Mouse (Mus musculus) heart, embryonic 13.5 days (tissue): ENCODE measurements at regions not wholly inside any gene's neighbourhood (a gene's known extent, or its start where the extent isn't known, plus 50 kb on each side); places are given as distances from the start of the nearest gene placed in this dataset.

Experiments used
- ATAC-seq: fragments of 200-750 bp; cut with Nextera tagmentation; 2 replicates; pipeline ENCODE4 v1.8.0; 2017; ENCODE audit warnings: moderate TSS enrichment; ENCODE audit not compliant: insufficient number of reproducible peaks, low FRiP score, low TSS enrichment; ENCODE audit errors: extremely low read depth
- H3K27ac ChIP-seq: fragments of 300-500 bp; sonication (generic); replicated peaks from 2 replicates; pipeline ENCODE4 v1.5.1; 2015; ENCODE audit warnings: moderate library complexity, mild to moderate bottlenecking, inconsistent platforms
- H3K27me3 ChIP-seq: fragments of 300-500 bp; sonication (generic); replicated peaks from 2 replicates; pipeline ENCODE4 v1.6.1; 2015; ENCODE audit warnings: mild to moderate bottlenecking, inconsistent platforms
- H3K36me3 ChIP-seq: fragments of 300-500 bp; sonication (generic); 2 replicates; pipeline ENCODE4 v1.6.1; 2015; ENCODE audit warnings: mild to moderate bottlenecking, inconsistent platforms
- H3K4me1 ChIP-seq: fragments of 300-500 bp; sonication (generic); 2 replicates; pipeline ENCODE4 v1.6.1; 2015; ENCODE audit warnings: inconsistent platforms
- H3K4me2 ChIP-seq: fragments of 300-500 bp; sonication (generic); 2 replicates; pipeline ENCODE4 v1.6.1; 2015; ENCODE audit warnings: inconsistent platforms, mild to moderate bottlenecking, moderate library complexity
- H3K4me3 ChIP-seq: fragments of 300-500 bp; sonication (generic); 2 replicates; pipeline ENCODE4 v1.5.1; 2015; ENCODE audit warnings: moderate library complexity, mild to moderate bottlenecking, inconsistent platforms
- H3K9ac ChIP-seq: fragments of 300-500 bp; sonication (generic); 2 replicates; pipeline ENCODE4 v1.6.1; 2015; ENCODE audit warnings: inconsistent platforms, mild to moderate bottlenecking, moderate library complexity
- H3K9me3 ChIP-seq: fragments of 300-500 bp; sonication (generic); 2 replicates; pipeline ENCODE4 v1.6.1; 2016; ENCODE audit warnings: inconsistent platforms
- WGBS: fragments of 180-500 bp; shearing (Covaris S2); methylation state at CpG from one replicate; pipeline ENCODE4 v1.1.7; 2015; ENCODE audit warnings: mixed read lengths; 5-methylcytosine and 5-hydroxymethylcytosine counted together

- Histone ChIP-seq H3K9me3 (0 out of 2 replicates have a peak, but pooled peaks cover 4% of the 10 kb centered on the region), H3K27ac (no peak overlapping the region), H3K36me3 (no peaks in the 10 kb centered on the region), H3K4me3 (no peak overlapping the region), H3K4me1 (peaks cover 15% of the 10 kb centered on the region), H3K27me3 (no peaks in the 10 kb centered on the region), H3K9ac (no peak overlapping the region), H3K4me2 (no peak overlapping the region)
- no peak for ATAC-seq
- WGBS = 82% methylated on average over 10 of the region's 10 CpGs
These were observed 89.0 kb downstream of the Dyrk2 start for GRCm38 (mm10) chr10:118780831-118781569.

GRCm38 (mm10) chr10:118781811-118782232 is 88.2 kb downstream of the Dyrk2 start:
- H3K27me3 ChIP-seq = no peaks in the 10 kb centered on the region
- ATAC-seq = no peak; the same call in 1 of the 2 replicates
- peaks cover 23% of the 10 kb centered on the region for H3K4me1 ChIP-seq
- H3K27ac ChIP-seq = peak overlapping the region; percentile 36; the same call in 1 of the 2 replicates
- WGBS = 54% methylated on average over 10 of the region's 10 CpGs
- 0 out of 2 replicates have a peak, but pooled peaks cover 4% of the 10 kb centered on the region for H3K9me3 ChIP-seq
- H3K4me2 ChIP-seq = no peak overlapping the region
- H3K4me3 ChIP-seq = no peak overlapping the region
- H3K36me3 ChIP-seq = no peaks in the 10 kb centered on the region
- H3K9ac ChIP-seq = no peak overlapping the region

GRCm38 (mm10) chr10:118782646-118783045 is 87.4 kb downstream of the Dyrk2 start:
- WGBS = 51% methylated on average over 6 of the region's 6 CpGs
- no peak overlapping the region for H3K9ac ChIP-seq
- ATAC-seq = no peak
- no peak overlapping the region for H3K27ac ChIP-seq
- no peaks in the 10 kb centered on the region for H3K36me3 ChIP-seq
- 0 out of 2 replicates have a peak, but pooled peaks cover 4% of the 10 kb centered on the region for H3K9me3 ChIP-seq
- no peaks in the 10 kb centered on the region for H3K27me3 ChIP-seq
- no peak overlapping the region for H3K4me3 ChIP-seq
- H3K4me2 ChIP-seq = no peak overlapping the region
- H3K4me1 ChIP-seq = peaks cover 23% of the 10 kb centered on the region

GRCm38 (mm10) chr10:118787280-118787690 is 82.7 kb downstream of the Dyrk2 start:
- Histone ChIP-seq H3K4me3 (no peak overlapping the region), H3K9me3 (no peaks in the 10 kb centered on the region), H3K27me3 (no peaks in the 10 kb centered on the region), H3K9ac (no peak overlapping the region), H3K36me3 (no peaks in the 10 kb centered on the region), H3K27ac (no peak overlapping the region), H3K4me1 (peaks cover 22% of the 10 kb centered on the region), H3K4me2 (no peak overlapping the region)
- 89% methylated on average over 8 of the region's 8 CpGs for WGBS
- ATAC-seq = no peak; the same call in 1 of the 2 replicates

- H3K4me1 ChIP-seq = peaks cover 27% of the 10 kb centered on the region
- no peak overlapping the region for H3K9ac ChIP-seq
- peak overlapping the region; percentile 36; the same call in 1 of the 2 replicates for H3K27ac ChIP-seq
- ATAC-seq = 0 out of 2 replicates have a peak, but pooled peaks have one; percentile 25
- H3K4me3 ChIP-seq = no peak overlapping the region
- no peaks in the 10 kb centered on the region for H3K9me3 ChIP-seq
- no peaks in the 10 kb centered on the region for H3K36me3 ChIP-seq
- no peaks in the 10 kb centered on the region for H3K27me3 ChIP-seq
- no peak overlapping the region for H3K4me2 ChIP-seq
- 54% methylated on average over 15 of the region's 15 CpGs for WGBS
These were observed 77.5 kb downstream of the Dyrk2 start for GRCm38 (mm10) chr10:118792352-118793100.

- no peak for ATAC-seq
- Histone ChIP-seq H3K4me1 (peaks cover 29% of the 10 kb centered on the region), H3K27ac (no peak overlapping the region), H3K27me3 (no peaks in the 10 kb centered on the region), H3K9me3 (no peaks in the 10 kb centered on the region), H3K9ac (no peak overlapping the region), H3K4me3 (no peak overlapping the region), H3K36me3 (no peaks in the 10 kb centered on the region), H3K4me2 (no peak overlapping the region)
- WGBS = 83% methylated on average over 2 of the region's 2 CpGs
These were observed 76.2 kb downstream of the Dyrk2 start for GRCm38 (mm10) chr10:118793794-118794193.

GRCm38 (mm10) chr10:118794395-118795060 is 75.5 kb downstream of the Dyrk2 start:
- ATAC-seq = no peak
- H3K4me1 ChIP-seq = peaks cover 32% of the 10 kb centered on the region

GRCm38 (mm10) chr10:118795061-118795407 is 75.0 kb downstream of the Dyrk2 start:
- no peaks in the 10 kb centered on the region for H3K27me3 ChIP-seq
- no peaks in the 10 kb centered on the region for H3K36me3 ChIP-seq
- no peak overlapping the region for H3K4me3 ChIP-seq
- H3K4me2 ChIP-seq = no peak overlapping the region
- no peak for ATAC-seq
- peaks cover 34% of the 10 kb centered on the region for H3K4me1 ChIP-seq
- H3K9me3 ChIP-seq = no peaks in the 10 kb centered on the region
- H3K27ac ChIP-seq = no peak overlapping the region
- H3K9ac ChIP-seq = no peak overlapping the region
- WGBS = 76% methylated on average over 3 of the region's 3 CpGs

More at GRCm38 (mm10) chr10:118794395-118795060, 75.5 kb downstream of the Dyrk2 start:
- Histone ChIP-seq H3K27ac (no peak overlapping the region), H3K36me3 (no peaks in the 10 kb centered on the region), H3K9ac (no peak overlapping the region), H3K27me3 (no peaks in the 10 kb centered on the region), H3K4me3 (no peak overlapping the region), H3K9me3 (no peaks in the 10 kb centered on the region), H3K4me2 (no peak overlapping the region)
- 55% methylated on average over 9 of the region's 9 CpGs for WGBS

GRCm38 (mm10) chr10:118796512-118796911 is 73.5 kb downstream of the Dyrk2 start:
- ATAC-seq = no peak
- Histone ChIP-seq H3K4me2 (no peak overlapping the region), H3K4me1 (peaks cover 47% of the 10 kb centered on the region), H3K9ac (no peak overlapping the region), H3K9me3 (no peaks in the 10 kb centered on the region), H3K27ac (no peak overlapping the region), H3K4me3 (no peak overlapping the region), H3K27me3 (no peaks in the 10 kb centered on the region), H3K36me3 (no peaks in the 10 kb centered on the region)
- WGBS = 80% methylated on average over 7 of the region's 7 CpGs

GRCm38 (mm10) chr10:118797256-118797655 is 72.8 kb downstream of the Dyrk2 start:
- Histone ChIP-seq H3K4me2 (no peak overlapping the region), H3K9me3 (no peaks in the 10 kb centered on the region), H3K36me3 (no peaks in the 10 kb centered on the region), H3K27me3 (no peaks in the 10 kb centered on the region), H3K27ac (no peak overlapping the region), H3K9ac (no peak overlapping the region), H3K4me1 (peaks cover 42% of the 10 kb centered on the region), H3K4me3 (no peak overlapping the region)
- 67% methylated on average over 5 of the region's 5 CpGs for WGBS
- ATAC-seq = no peak

GRCm38 (mm10) chr10:118799767-118800166 is 70.2 kb downstream of the Dyrk2 start:
- no peak overlapping the region for H3K9ac ChIP-seq
- H3K4me1 ChIP-seq = peaks cover 37% of the 10 kb centered on the region
- no peak overlapping the region for H3K4me3 ChIP-seq
- H3K9me3 ChIP-seq = no peaks in the 10 kb centered on the region
- 40% methylated on average over 8 of the region's 8 CpGs for WGBS
- H3K4me2 ChIP-seq = no peak overlapping the region; the same call in 1 of the 2 replicates
- peak; percentile 60; the same call in 1 of the 2 replicates for ATAC-seq
- H3K27ac ChIP-seq = peak overlapping the region; percentile 84
- H3K36me3 ChIP-seq = no peaks in the 10 kb centered on the region
- H3K27me3 ChIP-seq = no peaks in the 10 kb centered on the region
